In the genomic region with DNA sequence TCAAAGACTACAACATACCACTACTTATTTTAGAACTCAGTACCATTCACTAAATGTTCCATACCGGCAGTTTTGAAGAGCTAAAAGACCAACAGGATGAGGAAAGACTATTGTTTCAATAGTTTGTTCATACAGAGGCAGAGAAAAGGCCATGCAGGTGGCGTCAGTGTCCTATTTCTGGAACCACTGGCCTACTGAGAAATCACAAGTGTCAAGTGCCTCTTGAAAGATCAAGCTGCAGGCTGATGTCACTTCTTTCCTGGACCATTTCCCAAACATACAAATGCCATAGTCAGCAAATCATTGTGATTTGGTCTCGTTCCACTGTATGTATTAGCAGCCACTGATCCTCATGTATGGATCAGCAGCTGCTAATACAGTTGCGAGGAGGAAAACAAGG, we compare ENCODE assay signal across 23 mouse cellular contexts. TPM values are rescaled to one million over a fixed set of nuclear protein-coding genes. Genes with fewer than 3 reads are reported as not detected.
DNase-seq lines count a peak whose midpoint lies in the region; ATAC-seq and TF ChIP-seq lines count a peak whose summit lies in the region.
"Had no signal": no experiment of that assay in that cellular context is flagged by ENCODE, and none has a peak within 500 bp of the region (broad histone marks: within the 10 kb centered on the region; RNA-seq: fewer than 3 reads in every experiment).

No protein-coding gene starts in this region.

- H3K36me3 ChIP-seq in heart, embryonic 10.5 days: no peaks in the 10 kb centered on the region
- H3K36me3 ChIP-seq in heart, postnatal 0 days (replicated peaks; ENCODE audit: control insufficient read depth, insufficient read depth, low read length): no peaks in the 10 kb centered on the region
- H3K36me3 ChIP-seq in liver, embryonic 12.5 days: no peaks in the 10 kb centered on the region
- H3K36me3 ChIP-seq: hindbrain, embryonic 15.5 days; intestine, embryonic 15.5 days; limb, embryonic 10.5 days; lung, embryonic 15.5 days; neural tube, embryonic 15.5 days had no signal

- peak; percentile 81; the same call in 1 of the 2 replicates for ATAC-seq in heart, postnatal 0 days (ENCODE audit: insufficient read depth, low read depth)
- no peak for ATAC-seq in erythroid progenitor cell, adult 5-6 weeks (replicated peaks; ENCODE audit: low FRiP score, poor library complexity, severe bottlenecking)
- ATAC-seq in liver, embryonic 12.5 days: no peak
- ATAC-seq: intestine, embryonic 15.5 days; midbrain, embryonic 16.5 days had no signal

- H3K4me2 ChIP-seq in heart, postnatal 0 days (ENCODE audit: low read depth, low read length): no peak overlapping the region
- no peak overlapping the region for H3K4me2 ChIP-seq in liver, embryonic 12.5 days
- H3K4me2 ChIP-seq: hindbrain, embryonic 15.5 days; intestine, embryonic 15.5 days; lung, embryonic 15.5 days; neural tube, embryonic 15.5 days had no signal

- H3K4me1 ChIP-seq in heart, embryonic 10.5 days: no peaks in the 10 kb centered on the region
- H3K4me1 ChIP-seq in heart, postnatal 0 days (ENCODE audit: control insufficient read depth, insufficient read depth): peaks cover 5% of the 10 kb centered on the region; the same call in 1 of the 2 replicates
- no peaks in the 10 kb centered on the region for H3K4me1 ChIP-seq in liver, embryonic 12.5 days
- H3K4me1 ChIP-seq: hindbrain, embryonic 15.5 days; intestine, embryonic 15.5 days; limb, embryonic 10.5 days; lung, embryonic 15.5 days; neural tube, embryonic 15.5 days had no signal

- no peaks in the 10 kb centered on the region for H3K9me3 ChIP-seq in heart, embryonic 10.5 days
- H3K9me3 ChIP-seq in heart, postnatal 0 days (replicated peaks; ENCODE audit: control insufficient read depth, low read length): no peaks in the 10 kb centered on the region
- no peaks in the 10 kb centered on the region for H3K9me3 ChIP-seq in liver, embryonic 12.5 days (replicated peaks)
- H3K9me3 ChIP-seq: hindbrain, embryonic 15.5 days; intestine, embryonic 15.5 days; limb, embryonic 10.5 days; lung, embryonic 15.5 days; neural tube, embryonic 15.5 days had no signal

- no peak overlapping the region for H3K9ac ChIP-seq in heart, postnatal 0 days (replicated peaks; ENCODE audit: low read depth, low read length)
- no peak overlapping the region for H3K9ac ChIP-seq in liver, embryonic 12.5 days
- H3K9ac ChIP-seq: hindbrain, embryonic 15.5 days; intestine, embryonic 15.5 days; lung, embryonic 15.5 days; neural tube, embryonic 15.5 days had no signal

- 42% methylated on average over 4 of the region's 4 CpGs for WGBS in heart, embryonic 10.5 days
- 23% methylated on average over 4 of the region's 4 CpGs for WGBS in heart, postnatal 0 days
- 57% methylated on average over 4 of the region's 4 CpGs for WGBS in liver, embryonic 12.5 days (ENCODE audit: insufficient replicate concordance)

- peak; percentile 45 to 55 for DNase-seq in heart, adult 18-20 months
- peak; percentile 74 for DNase-seq in heart, embryonic 10.5 days (ENCODE audit: low spot score)
- DNase-seq in heart, postnatal 0 days (ENCODE audit: low spot score): peak; percentile 60
- DNase-seq in lung, postnatal 25 days (ENCODE audit: low spot score): peak; percentile 32
- DNase-seq in layer of hippocampus, adult 9-10 months (ENCODE audit: low spot score): no peak
- DNase-seq: cerebellum, adult 9-11 months; gastrocnemius, postnatal 25 days; kidney, adult 9 months; kidney, postnatal 25 days; right cerebral cortex, postnatal 14 days; spleen, adult 18-20 months; thymus, adult 2 months had no signal

- no peak overlapping the region for H3K27ac ChIP-seq in heart, embryonic 10.5 days
- peak overlapping the region; percentile 72 for H3K27ac ChIP-seq in heart, postnatal 0 days (ENCODE audit: low read depth)
- H3K27ac ChIP-seq in liver, embryonic 12.5 days: no peak overlapping the region
- H3K27ac ChIP-seq: hindbrain, embryonic 15.5 days; intestine, embryonic 15.5 days; left cerebral cortex, adult 2 months; limb, embryonic 10.5 days; lung, embryonic 15.5 days; neural tube, embryonic 15.5 days had no signal

- no peaks in the 10 kb centered on the region for H3K27me3 ChIP-seq in heart, embryonic 10.5 days (ENCODE audit: insufficient read depth, poor library complexity, severe bottlenecking)
- H3K27me3 ChIP-seq in heart, postnatal 0 days (ENCODE audit: control insufficient read depth, insufficient read depth, low read length): no peaks in the 10 kb centered on the region
- no peaks in the 10 kb centered on the region for H3K27me3 ChIP-seq in liver, embryonic 12.5 days (replicated peaks)
- H3K27me3 ChIP-seq: hindbrain, embryonic 15.5 days; intestine, embryonic 15.5 days; lung, embryonic 15.5 days; neural tube, embryonic 15.5 days had no signal

- TF ChIP-seq EP300 in heart, postnatal 0 days (IDR thresholded peaks at IDR 0.05; ENCODE audit: low read depth): peak; percentile 52; the same call in 1 of the 2 replicates

- no peak overlapping the region for H3K4me3 ChIP-seq in heart, embryonic 10.5 days
- H3K4me3 ChIP-seq in heart, postnatal 0 days (ENCODE audit: low read depth, low read length): no peak overlapping the region
- no peak overlapping the region for H3K4me3 ChIP-seq in liver, embryonic 12.5 days
- H3K4me3 ChIP-seq: hindbrain, embryonic 15.5 days; intestine, embryonic 15.5 days; left cerebral cortex, adult 2 months; limb, embryonic 10.5 days; lung, embryonic 15.5 days; neural tube, embryonic 15.5 days had no signal

- TF ChIP-seq CTCF in heart, postnatal 0 days (IDR thresholded peaks at IDR 0.05; ENCODE audit: low read depth): peak; percentile 15; the same call in 1 of the 2 replicates

RNA-seq across cellular contexts. Expression of a gene that starts 34.8 kb away (rescaled TPM):
- 10 to 100 TPM; 28.3 to 31.5 TPM for total RNA-seq in heart, adult 18-20 months (2021)
- polyA plus RNA-seq in heart, embryonic 10.5 days (2016; fragmentation: Nextera tagmentation; extraction: Ambion mirVana): 9.3 and 13.9 TPM in 2 replicates
- 41.4 and 41.6 TPM in 2 replicates for total RNA-seq in heart, postnatal 0 days (2014; rRNA removed; ENCODE audit: low replicate concordance)
- 28.3 and 28.9 TPM in 2 replicates for polyA plus RNA-seq in heart, postnatal 0 days (2015; fragmentation: Nextera tagmentation; extraction: Ambion mirVana)
- total RNA-seq in erythroid progenitor cell, adult 5-6 weeks (2015; ENCODE audit: low replicate concordance): 2.5 and 2.9 TPM in 2 replicates
- total RNA-seq in erythroid progenitor cell, adult 5-6 weeks (2017; ENCODE audit: low replicate concordance): 2.3 TPM in 1 of 2 replicates, not detected in the other
- polyA plus RNA-seq in liver, embryonic 12.5 days (2016; fragmentation: Nextera tagmentation; extraction: Ambion mirVana): 4.1 and 4.6 TPM in 2 replicates
- total RNA-seq: megakaryocyte-erythroid progenitor cell, adult 5-6 weeks had no signal

RNA-seq across cellular contexts. Expression of a gene that starts 49.0 kb away (rescaled TPM):
- total RNA-seq in heart, adult 18-20 months (2021): under 1 TPM in 1 of 2 experiments, not detected in 1; 0.13 TPM
- polyA plus RNA-seq in heart, embryonic 10.5 days (2016; fragmentation: Nextera tagmentation; extraction: Ambion mirVana): 3.7 and 5.1 TPM in 2 replicates
- total RNA-seq in heart, postnatal 0 days (2014; rRNA removed; ENCODE audit: low replicate concordance): 0.35 and 0.42 TPM in 2 replicates
- polyA plus RNA-seq in heart, postnatal 0 days (2015; fragmentation: Nextera tagmentation; extraction: Ambion mirVana): 0.66 and 0.77 TPM in 2 replicates
- total RNA-seq in erythroid progenitor cell, adult 5-6 weeks (2015; ENCODE audit: low replicate concordance): not detected in 2 replicates
- total RNA-seq in erythroid progenitor cell, adult 5-6 weeks (2017; ENCODE audit: low replicate concordance): not detected in 2 replicates
- 1.2 and 2.1 TPM in 2 replicates for polyA plus RNA-seq in liver, embryonic 12.5 days (2016; fragmentation: Nextera tagmentation; extraction: Ambion mirVana)
- total RNA-seq: gastrocnemius, postnatal 25 days; liver, adult 2 months; megakaryocyte-erythroid progenitor cell, adult 5-6 weeks had no signal
- polyA plus RNA-seq: liver, adult 2 months had no signal

Comparison
In these comparisons a context has a peak if more than half of its experiments do, and no peak if none do; other contexts are left out.
1. RNA of a gene that starts 34.8 kb away (total RNA-seq): 41.4 to 41.6 TPM in heart, postnatal 0 days and 28.3 to 31.5 TPM in heart, adult 18-20 months; 2.3 to 2.9 TPM in erythroid progenitor cell, adult 5-6 weeks; every median in the first group is over 4 times any median in the second.